Mouse (Mus musculus): ENCODE results near the gene Cks1brt. TPM values are rescaled to one million over a fixed set of nuclear protein-coding genes. Genes with fewer than 3 reads are reported as not detected.

Cks1brt gene
- polyA plus RNA-seq (2012; rRNA removed) = not detected in 2 replicates

DNA sequence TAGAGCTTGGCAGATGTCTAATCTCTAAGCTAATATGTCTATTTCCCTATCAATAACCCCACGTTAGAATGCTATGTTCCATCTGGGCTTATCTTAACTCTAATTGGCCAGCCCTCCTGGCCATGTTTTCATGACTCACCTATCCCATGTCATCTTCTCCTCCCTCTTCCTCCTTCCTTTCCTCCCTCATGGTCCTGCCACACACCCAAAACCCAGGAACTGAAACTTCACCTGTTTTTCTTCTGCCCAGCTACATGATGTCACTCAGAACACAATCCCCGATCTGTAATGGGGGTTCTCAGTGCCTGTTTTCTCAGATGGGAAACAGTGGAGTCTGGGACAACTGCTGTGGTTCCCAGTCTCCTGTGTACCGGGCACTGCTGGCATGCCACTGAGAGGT lies at the start of gene Cks1brt:
TSS of gene Cks1brt (plus strand) at position 301 of the 400 bp plus-strand sequence.

GRCm38 (mm10) chr8:85122995-85123394 lies 28.7 kb upstream of the Cks1brt start, which contains the start of gene Zfp791:
Gene Zfp791, minus strand, starts transcription at chr8:85123095.

Other genes starting within 250 kb of the Cks1brt start
- gene Klf1, start 250.0 kb upstream of the Cks1brt start, polyA plus RNA-seq (2012; rRNA removed) = 177 and 217 TPM in 2 replicates
- gene Dnase2a, start 243.4 kb upstream of the Cks1brt start, polyA plus RNA-seq (2012; rRNA removed) = 8.3 and 10.6 TPM in 2 replicates
- 0.03 and 0.05 TPM in 2 replicates for gene Mast1, start 214.6 kb upstream of the Cks1brt start, polyA plus RNA-seq (2012; rRNA removed)
- not detected in 2 replicates for gene Rtbdn, start 204.9 kb upstream of the Cks1brt start, polyA plus RNA-seq (2012; rRNA removed)
- gene Gm49661, start 182.5 kb upstream of the Cks1brt start, polyA plus RNA-seq (2012; rRNA removed) = not detected in 2 replicates
- gene Prdx2, start 182.3 kb upstream of the Cks1brt start, polyA plus RNA-seq (2012; rRNA removed) = 1,069 and 1,310 TPM in 2 replicates
- 57.5 and 63.1 TPM in 2 replicates for gene Rnaseh2a, start 182.2 kb upstream of the Cks1brt start, polyA plus RNA-seq (2012; rRNA removed)
- 7.7 and 8.0 TPM in 2 replicates for gene Junb, start 173.2 kb upstream of the Cks1brt start, polyA plus RNA-seq (2012; rRNA removed)
- 4.1 and 4.6 TPM in 2 replicates for gene Hook2, start 161.3 kb upstream of the Cks1brt start, polyA plus RNA-seq (2012; rRNA removed)
- gene Best2, start 137.4 kb upstream of the Cks1brt start, polyA plus RNA-seq (2012; rRNA removed) = not detected in 2 replicates
- gene Asna1, start 126.6 kb upstream of the Cks1brt start, polyA plus RNA-seq (2012; rRNA removed) = 76.1 and 91.5 TPM in 2 replicates
- gene Trir, start 125.1 kb upstream of the Cks1brt start, polyA plus RNA-seq (2012; rRNA removed) = 99.1 and 106 TPM in 2 replicates
- 23.4 and 27.0 TPM in 2 replicates for gene Tnpo2, start 115.0 kb upstream of the Cks1brt start, polyA plus RNA-seq (2012; rRNA removed)
- 7.6 and 9.4 TPM in 2 replicates for gene Fbxw9, start 91.9 kb upstream of the Cks1brt start, polyA plus RNA-seq (2012; rRNA removed)
- 0.22 and 0.31 TPM in 2 replicates for gene Gm5741, start 83.9 kb upstream of the Cks1brt start, polyA plus RNA-seq (2012; rRNA removed)
- gene Dhps, start 80.2 kb upstream of the Cks1brt start, polyA plus RNA-seq (2012; rRNA removed) = 20.6 and 21.6 TPM in 2 replicates
- gene Wdr83os, start 71.2 kb upstream of the Cks1brt start, polyA plus RNA-seq (2012; rRNA removed) = 37.6 and 44.1 TPM in 2 replicates
- 24.8 and 26.1 TPM in 2 replicates for gene Wdr83, start 70.6 kb upstream of the Cks1brt start, polyA plus RNA-seq (2012; rRNA removed)
- 15.9 and 21.5 TPM in 2 replicates for gene Man2b1, start 68.7 kb upstream of the Cks1brt start, polyA plus RNA-seq (2012; rRNA removed)
- gene Zfp791, start 28.8 kb upstream of the Cks1brt start, polyA plus RNA-seq (2012; rRNA removed) = 0.97 and 1.1 TPM in 2 replicates
- not detected in 2 replicates for gene Olfr371, start 74.1 kb downstream of the Cks1brt start, polyA plus RNA-seq (2012; rRNA removed)
- gene Orc6, start 147.7 kb downstream of the Cks1brt start, polyA plus RNA-seq (2012; rRNA removed) = 77.9 and 84.9 TPM in 2 replicates
- 35.2 and 44.8 TPM in 2 replicates for gene Vps35, start 147.9 kb downstream of the Cks1brt start, polyA plus RNA-seq (2012; rRNA removed)
- gene Mylk3, start 234.4 kb downstream of the Cks1brt start, polyA plus RNA-seq (2012; rRNA removed) = 35.7 and 43.8 TPM in 2 replicates